Mouse (Mus musculus): ENCODE measurements around the gene Golga4. TPM values are rescaled to one million over a fixed set of nuclear protein-coding genes. Genes with fewer than 3 reads are reported as not detected.

The Golga4 gene
- 100 to 1,000 TPM; 303 to 350 TPM for total RNA-seq (2021)

DNA sequence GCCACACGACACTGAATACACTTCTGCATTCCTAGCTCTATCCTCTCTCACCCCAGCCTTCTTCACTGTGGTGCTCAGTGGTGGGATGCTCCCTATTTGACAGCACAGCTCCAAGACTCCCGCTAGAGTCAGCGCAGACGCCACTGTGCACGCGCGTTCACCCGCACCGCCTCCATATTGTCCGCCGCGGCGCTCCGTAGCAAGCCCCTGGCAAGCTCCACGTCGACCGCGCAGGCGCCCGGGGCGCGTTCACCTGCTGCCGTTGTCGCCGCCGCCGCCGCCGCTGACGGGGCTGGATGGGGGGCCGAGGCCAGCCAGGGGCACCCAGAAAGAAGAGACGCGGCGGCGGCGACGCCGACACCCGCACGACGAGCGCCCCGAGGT lies at the start of gene Golga4:
Gene Golga4 (plus strand): TSS at position 248 of the 384 bp plus-strand sequence.
- intact Hi-C loops (cut with DNase I): no loop called here
- peak; percentile 88 to 94 for DNase-seq

DNA sequence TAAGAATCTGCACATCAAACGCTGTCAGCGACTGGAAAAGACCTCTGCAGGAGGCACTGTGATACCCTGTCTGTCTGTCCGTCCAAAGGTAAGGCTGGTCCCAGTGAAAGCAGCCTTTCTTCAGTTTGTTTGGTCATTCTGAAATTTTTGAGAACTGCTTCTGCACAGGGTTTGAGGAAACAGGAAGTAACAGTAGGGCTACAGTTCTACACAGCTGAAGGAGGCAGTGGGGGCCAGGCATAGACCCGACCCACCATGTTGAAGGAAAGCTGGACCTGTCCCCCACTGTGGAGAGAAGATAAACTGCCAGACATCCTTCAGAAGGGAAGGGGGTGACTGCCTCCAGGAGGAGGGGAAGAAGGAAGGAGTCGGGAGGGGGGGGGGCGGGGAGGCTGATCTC lies 49.7 kb upstream of the Golga4 start:
- DNase-seq: no peak
- intact Hi-C loops (cut with DNase I): no loop called here

DNA sequence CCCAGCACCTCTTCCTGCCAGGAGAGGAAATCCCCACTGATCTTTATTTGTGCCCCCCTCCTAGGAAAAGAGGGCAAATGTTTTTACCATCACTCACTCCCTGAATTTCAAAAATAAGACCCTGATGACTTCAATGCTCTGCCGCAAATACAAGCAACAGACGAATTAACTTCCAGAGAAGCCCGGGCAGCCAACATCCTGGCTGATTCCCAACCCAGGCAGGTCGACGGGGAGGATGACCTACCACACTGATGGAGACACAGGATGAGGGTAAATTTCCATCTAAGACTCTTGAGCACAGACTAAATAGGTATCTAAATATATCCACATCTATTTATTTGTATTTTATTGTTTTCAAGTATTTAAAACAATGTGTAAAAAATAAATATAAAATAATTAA lies 48.0 kb upstream of the Golga4 start:
- DNase-seq: no peak
- intact Hi-C loops (cut with DNase I): no loop called here

DNA sequence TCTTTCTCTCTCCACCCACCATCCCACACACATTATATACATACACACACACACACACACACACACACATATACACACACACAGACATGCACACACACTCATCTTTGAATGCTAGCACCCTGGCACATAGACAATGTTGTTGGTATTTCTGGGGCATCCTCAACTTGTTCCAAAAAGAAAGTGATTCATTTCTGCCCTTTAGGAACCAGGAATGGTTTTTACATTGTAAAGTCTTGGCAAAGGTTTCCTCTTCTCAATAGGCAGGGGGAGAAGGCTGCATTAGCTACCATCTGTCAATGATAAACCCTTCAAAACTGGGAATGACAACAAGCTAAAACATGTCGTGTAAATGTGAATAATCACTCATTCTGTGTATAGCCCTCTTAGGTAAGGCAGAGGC lies 42.0 kb upstream of the Golga4 start:
- intact Hi-C loops (cut with DNase I): no loop called here
- no peak for DNase-seq

DNA sequence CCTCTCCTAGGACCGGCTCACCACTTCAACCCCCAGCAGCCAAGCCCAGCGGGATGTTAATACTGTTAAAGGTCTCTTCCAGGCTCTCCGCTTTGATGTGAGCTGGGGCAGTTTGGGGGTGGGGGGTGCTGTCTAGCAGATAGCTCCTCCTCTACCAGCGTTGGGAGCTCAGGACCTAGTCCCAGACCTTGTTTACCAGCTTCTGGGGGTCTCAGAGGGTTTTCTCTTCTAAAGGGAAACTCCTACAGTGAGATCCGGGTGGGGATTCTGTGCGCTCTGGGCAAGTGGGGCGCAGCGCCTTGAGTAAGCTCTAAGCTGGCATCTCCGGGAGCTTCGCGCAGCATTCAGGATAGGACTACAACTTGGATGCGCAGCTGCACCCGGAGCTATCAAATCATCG lies 37.8 kb upstream of the Golga4 start:
- intact Hi-C loops (cut with DNase I): no loop called here
- DNase-seq: no peak

DNA sequence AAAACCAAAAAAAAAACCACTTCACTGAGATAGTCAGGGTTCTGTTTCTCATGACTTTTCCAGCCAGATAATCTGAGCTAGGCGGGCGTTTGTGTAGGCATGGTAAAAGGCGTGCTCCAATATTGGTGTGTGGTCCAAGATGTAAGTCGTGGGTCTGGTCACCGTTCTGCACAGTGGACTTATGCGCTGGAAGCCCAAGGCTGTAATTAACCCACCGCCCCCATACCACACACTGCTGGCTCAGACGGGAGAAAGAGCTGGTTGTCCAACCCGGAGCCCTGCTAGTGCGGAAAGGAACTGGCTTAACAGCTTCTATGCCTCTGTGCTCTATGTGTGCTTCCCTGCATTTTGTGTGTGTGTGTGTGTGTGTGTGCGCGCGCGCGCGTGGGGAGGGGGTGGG lies 36.8 kb upstream of the Golga4 start:
- DNase-seq: no peak
- intact Hi-C loops (cut with DNase I): no loop called here

DNA sequence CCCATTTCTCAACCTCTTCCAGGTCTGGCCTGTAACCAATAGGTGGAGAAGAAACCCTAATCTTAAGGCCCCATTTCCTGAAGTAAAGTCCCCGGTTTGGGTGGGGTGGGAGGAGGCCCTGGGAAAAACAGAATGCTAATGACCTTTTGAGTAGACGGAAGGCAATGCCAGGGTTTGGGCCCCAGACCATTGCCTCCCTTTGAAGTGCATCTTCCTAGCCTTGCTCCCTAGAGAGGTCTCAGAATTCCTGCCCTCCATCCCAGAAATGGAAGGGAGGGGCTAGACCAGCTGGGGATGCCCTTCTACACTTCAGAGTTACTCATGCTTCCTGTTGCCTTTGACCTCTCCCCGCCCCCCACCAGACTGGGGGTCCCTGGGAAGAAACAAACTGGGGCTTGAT lies 34.8 kb upstream of the Golga4 start:
- DNase-seq: no peak
- intact Hi-C loops (cut with DNase I): no loop called here

DNA sequence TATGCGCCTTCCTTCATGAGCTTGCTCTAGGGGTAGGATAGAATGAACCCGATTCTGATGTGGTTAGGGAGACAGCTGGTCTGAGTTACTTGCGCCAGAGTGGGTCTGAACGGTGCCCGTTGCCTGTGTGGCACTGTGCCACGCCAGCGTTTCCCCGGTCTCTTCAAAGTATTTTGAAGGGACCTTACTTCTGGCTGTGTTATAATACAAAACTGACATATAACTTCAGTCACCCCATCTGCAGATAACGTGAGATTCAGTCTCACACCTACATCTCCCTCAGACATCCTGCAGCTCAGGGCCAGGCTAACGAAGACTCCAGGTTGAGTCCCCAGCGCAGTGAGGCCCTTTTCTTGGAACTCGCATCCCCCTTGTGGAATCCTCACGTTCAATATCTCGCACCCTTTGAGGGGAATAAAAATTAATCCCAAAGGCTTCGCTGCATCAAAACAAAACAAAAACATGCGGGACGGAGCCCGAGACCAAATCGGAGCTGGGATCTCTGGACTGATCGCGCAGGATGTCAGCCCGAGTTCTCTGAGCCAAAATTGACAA lies 29.8 kb upstream of the Golga4 start:
- DNase-seq: no peak
- intact Hi-C loops (cut with DNase I): no loop called here

DNA sequence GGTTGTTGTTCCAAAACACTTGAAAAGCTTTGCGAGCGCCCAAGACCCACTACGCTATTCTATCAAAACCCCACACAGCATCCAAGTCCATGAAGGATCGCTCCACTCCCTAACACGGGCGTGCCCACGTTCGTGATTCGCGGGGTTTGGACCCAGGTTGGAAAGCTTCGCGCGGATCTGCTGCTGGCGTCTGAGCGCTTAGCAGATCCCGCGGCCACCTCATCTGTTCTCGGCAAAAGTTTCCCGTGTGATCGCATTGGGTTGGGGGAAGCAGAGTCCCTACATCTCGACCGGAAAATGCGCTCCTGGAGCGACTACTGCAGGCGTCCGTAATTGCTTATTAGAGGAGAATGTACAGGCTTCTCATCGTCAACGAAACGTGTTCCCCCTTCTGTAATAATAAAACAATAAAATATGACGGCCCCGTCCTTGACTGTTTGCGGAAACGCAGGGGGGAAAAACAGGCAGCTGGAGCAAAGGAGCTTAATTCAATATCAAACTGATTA lies 29.2 kb upstream of the Golga4 start:
- intact Hi-C loops (cut with DNase I): no loop called here
- peak in 1 of 2 experiments; percentile 30 for DNase-seq

DNA sequence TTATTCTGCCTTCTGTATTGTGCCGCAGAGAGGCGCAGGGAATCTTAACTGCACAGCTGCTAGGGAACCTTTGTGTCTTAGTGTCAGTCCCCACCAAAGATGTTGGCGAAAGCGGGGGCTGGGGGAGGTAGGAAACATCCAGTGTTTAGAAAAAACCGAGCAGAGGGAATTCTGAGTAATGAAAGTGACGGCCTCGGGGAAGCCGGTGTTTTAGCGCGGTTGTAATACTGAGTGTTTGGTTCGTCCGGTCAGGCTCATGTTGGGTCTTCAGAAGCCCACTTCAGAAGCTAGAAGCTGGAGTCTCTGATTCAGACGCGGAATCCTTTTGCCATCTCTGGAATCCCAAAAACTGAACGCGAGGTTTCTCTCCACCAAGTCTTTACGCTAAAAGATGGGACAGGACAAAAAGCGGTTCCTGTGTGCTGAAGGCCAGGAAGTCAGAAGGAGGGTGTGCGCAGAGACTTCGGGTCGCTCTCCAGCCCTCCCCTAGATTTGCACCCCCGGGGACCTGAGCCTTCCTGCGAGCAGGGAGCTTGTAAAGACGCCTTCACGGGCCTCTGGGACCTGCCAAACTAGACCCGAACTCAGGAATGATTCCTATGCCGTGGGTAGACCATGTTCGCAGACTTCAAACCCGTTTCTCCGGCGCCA lies 28.7 kb upstream of the Golga4 start:
- intact Hi-C loops (cut with DNase I): no loop called here
- peak in 1 of 2 experiments; percentile 25 for DNase-seq

DNA sequence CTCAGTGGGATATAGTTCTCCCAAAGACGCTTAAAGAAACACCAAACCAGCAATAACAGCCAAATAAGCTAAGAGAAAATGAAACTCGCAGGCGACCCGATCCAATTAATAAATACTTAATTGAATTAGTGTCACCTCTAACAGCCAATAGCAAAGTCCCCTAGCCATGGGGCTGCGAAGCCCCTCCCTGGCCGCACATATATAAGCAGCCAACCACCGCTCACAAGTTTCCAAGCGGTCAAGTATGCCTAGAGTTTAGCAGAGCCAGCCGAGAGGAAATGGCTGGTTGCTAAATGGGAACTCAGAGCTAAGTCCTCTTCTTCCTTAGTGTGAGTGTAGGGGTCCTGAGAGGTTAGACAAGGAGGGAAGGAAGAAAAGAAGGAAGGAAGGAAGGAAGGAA lies 28.1 kb upstream of the Golga4 start, which contains the start of gene Eomes:
Gene Eomes (plus strand): TSS at position 252 of the 400 bp plus-strand sequence.
- intact Hi-C loops (cut with DNase I): no loop called here
- DNase-seq: no peak

DNA sequence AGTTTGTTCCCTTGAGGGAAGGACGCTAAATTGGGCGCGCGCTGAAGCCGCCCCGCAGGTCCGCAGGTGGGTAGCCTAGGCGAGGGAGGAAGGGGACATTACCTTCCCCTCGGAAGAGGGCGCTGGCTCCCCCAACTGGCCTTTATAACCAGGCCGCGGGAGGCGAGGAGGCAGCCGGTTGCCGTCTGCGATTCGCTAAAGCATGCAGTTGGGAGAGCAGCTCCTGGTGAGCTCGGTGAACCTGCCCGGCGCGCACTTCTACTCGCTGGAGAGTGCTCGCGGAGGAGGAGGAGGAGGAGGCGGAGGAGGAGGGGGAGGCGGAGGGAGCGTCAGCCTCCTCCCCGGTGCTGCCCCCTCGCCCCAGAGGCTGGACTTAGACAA lies 27.6 kb upstream of the Golga4 start:
- intact Hi-C loops (cut with DNase I): no loop called here
- no peak for DNase-seq

DNA sequence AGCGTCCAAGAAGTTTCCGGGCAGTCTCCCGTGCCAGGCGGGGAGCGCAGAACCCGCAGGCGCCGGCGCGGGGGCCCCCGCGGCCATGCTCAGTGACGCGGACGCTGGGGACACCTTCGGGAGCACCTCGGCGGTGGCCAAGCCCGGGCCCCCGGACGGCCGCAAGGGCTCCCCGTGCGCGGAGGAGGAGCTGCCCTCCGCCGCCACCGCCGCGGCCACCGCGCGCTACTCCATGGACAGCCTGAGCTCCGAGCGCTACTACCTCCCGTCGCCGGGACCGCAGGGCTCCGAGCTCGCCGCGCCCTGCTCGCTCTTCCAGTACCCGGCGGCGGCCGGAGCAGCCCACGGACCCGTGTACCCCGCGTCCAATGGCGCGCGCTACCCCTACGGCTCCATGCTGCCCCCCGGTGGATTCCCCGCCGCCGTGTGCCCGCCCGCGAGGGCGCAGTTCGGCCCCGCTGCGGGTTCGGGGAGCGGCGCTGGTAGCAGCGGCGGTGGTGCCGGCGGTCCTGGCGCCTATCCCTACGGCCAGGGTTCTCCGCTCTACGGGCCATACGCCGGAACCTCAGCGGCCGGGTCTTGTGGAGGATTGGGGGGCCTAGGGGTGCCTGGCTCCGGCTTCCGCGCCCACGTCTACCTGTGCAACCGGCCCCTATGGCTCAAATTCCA lies 27.1 kb upstream of the Golga4 start:
- peak; percentile 37 to 41 for DNase-seq
- intact Hi-C loops (cut with DNase I): no loop called here

DNA sequence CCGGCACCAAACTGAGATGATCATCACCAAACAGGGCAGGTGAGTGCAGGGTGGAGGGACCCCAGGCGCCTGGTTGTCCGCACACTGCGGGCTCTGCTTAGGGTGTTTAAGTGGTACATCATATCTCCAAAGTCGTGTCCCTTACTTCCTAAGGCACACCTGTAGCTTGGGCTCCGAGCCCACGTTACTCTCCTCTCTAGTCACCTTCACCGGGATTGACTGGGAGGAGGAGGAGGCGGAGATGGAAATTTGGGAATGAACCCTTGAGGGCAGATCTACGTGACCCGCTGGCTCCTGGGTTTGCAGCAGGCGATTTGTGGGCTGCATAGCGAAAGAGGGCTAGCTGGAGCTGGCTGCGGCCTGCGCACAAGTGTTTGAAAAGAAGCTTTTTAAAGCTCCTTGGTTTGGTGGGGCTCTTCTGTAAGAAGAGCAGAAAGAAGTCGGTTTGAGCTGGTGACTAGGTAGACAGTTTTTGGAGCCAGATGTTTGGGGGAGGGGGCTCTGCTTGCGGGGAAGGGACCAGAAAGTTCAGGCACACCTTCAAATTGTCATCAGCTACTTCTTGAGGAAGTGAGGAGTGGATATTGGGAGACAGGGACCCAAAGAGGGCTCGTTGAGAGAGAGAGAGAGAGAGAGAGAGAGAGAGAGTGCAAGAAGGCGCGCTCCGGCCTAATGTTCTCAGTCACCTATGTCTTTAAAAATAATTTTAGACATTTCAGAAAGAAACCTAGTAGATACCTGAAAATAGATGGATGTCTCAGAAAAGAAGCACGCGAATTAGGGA lies 26.4 kb upstream of the Golga4 start:
- DNase-seq: no peak
- intact Hi-C loops (cut with DNase I): no loop called here

DNA sequence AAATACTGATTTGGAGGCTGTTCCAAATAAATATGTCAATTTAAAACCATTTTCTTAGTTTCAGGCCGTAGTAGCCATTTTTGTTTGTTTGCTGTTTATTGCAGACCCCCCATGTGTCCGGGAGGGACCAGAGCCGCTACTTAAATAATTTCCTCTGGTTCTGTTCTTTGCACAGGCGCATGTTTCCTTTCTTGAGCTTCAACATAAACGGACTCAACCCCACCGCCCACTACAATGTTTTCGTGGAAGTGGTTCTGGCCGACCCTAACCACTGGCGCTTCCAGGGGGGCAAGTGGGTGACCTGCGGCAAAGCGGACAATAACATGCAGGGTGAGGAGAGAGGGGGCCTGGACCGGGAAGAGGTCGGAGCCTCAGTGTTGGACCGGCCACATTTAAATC lies 25.8 kb upstream of the Golga4 start:
- intact Hi-C loops (cut with DNase I): no loop called here
- DNase-seq: no peak

DNA sequence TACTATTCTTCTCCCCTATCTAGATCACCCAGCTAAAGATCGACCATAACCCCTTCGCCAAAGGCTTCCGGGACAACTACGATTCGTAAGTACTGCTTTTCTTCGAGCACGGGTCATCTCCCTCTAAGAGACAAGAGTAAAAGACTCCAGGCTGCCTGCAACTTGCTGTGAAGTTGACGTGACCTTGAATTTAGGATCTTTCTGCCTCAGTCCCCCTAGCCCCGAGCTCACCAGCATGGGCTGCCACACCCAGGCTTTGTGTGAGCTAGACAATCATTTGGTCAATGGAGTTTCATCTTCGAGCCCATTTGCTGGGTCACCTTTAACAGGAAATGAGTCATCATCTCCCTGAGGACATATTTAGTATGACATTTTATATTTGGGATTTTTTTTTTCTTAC lies 23.9 kb upstream of the Golga4 start:
- intact Hi-C loops (cut with DNase I): no loop called here
- no peak for DNase-seq

DNA sequence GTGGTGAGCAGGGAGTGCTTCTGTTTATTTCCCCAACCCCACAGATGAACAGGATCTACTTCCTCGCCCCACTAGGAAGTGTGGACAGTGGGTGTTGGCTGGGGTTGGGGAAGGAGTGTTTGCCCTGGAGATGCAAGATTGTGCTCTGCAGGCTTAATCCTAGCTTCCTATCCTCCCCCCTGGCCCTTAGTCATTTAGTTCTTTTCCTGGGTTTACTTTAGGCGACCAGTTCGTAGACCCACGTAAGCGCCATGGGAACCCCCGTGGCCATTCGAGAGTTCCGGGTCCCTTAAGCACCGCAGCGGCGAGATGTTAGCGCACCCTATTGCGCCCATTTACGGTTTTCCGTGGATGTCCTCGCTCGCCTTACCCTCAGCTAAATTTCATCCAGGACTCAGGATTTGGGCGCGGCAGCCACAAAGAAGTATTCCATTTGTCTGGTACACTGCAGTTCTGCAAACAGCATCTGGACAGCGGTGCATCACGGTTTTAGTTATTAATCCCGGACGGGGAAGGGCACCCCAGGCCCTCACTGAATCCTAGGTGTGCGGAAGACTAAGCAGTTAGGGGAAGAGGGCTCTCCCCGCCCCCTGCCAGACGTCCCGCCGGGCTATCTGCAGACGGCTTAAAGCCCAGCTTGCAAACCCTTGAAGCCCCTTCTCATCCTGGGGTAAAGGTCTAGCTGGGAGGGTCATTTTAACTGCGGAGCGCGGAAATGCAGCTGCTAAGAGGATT lies 19.5 kb upstream of the Golga4 start:
- intact Hi-C loops (cut with DNase I): no loop called here
- no peak for DNase-seq

DNA sequence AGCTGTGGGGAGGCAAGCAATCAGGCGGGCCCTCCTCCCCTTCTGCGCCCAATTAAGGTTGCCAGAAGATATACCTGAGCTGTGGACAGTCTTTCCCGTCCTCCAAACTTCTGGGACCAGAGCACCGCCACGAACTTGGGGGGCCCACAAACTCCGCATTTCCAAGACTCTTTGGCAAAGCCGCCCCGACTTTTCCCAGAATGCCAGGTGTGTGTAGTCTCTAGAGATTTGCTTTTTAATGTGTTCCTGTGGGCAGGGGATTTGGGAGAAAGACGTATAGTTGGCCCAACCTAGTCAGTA lies 19.0 kb upstream of the Golga4 start:
- intact Hi-C loops (cut with DNase I): no loop called here

DNA sequence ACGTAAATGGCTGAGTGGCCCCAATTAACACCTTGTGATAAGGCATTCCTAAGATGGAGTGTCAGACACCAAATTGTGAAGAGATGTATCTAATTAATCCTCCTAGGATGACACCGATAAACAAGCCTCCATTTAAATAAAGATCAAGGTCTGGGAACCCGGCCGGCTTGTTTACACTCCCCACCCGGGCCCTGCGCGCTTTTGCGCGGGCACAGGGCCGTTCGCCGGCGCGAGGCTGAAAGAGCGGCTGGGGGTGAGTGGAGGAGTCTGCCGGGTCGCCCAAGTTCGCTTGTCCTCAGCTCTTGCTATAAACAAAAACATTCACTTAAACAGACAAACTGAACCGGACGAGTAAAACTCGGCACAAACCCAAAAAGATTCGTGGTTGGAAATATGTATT lies 18.4 kb upstream of the Golga4 start:
- intact Hi-C loops (cut with DNase I): loop anchor here (2.0 kb wide), 1 partner anchor 389 kb away; no protein-coding TSS in a partner anchor
- no peak for DNase-seq

More for the DNA sequence above, 19.0 kb upstream of the Golga4 start:
- DNase-seq: no peak

DNA sequence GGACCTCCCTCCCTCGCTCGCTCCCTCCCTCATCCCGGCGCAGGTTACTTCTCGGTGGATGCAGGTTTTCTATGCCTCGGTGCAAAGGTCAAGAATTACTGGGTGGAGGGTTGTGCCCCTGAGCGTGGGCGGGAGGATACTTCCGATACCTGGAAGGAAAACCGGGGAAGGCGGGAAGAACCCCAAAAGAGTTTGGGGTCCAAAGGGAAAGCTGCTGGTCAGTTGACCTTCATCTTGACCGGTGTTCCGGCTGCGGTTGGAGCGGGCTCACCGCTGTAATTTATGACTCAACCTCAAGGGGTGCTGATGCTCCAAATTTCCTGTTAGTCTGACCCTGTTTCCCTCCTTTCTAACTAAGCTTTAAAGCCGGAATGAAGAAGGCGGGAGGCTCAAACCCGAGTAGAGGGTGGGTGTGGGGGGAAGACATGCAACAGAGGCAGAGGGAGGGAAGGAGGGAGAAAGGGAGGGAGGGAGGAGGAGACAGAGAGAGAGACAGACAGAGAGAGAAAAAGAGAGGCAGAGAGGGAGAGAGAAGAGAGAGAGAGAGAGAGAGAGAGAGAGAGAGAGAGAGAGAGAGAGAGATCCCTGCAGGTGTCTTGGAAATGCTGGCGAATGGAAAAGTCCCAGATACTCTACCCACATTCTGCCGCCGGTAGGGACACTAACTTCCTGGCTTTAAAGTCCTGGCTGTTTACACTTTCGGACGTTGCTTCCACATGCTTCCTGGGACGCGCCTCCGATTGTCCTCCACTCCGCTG lies 17.8 kb upstream of the Golga4 start:
- DNase-seq: peak; percentile 60 to 61
- intact Hi-C loops (cut with DNase I): loop anchor here (2.0 kb wide), 1 partner anchor 390 kb away; no protein-coding TSS in a partner anchor
